Mouse (Mus musculus): ENCODE data around the gene Ahnak.

GRCm38 (mm10) chr19:9067292-9067691, 78.2 kb downstream of the Ahnak start:
- TF ChIP-seq CHD2 (IDR thresholded peaks at IDR 0.05; ENCODE audit: low read depth, low read length) (no peak), MAFK (IDR thresholded peaks at IDR 0.05; ENCODE audit: insufficient read depth, low read depth, low read length) (no peak), HCFC1 (IDR thresholded peaks at IDR 0.05; ENCODE audit: borderline replicate concordance, insufficient read depth, low read length) (no peak), ZC3H11A (IDR thresholded peaks at IDR 0.05; ENCODE audit: borderline replicate concordance, low read depth, low read length) (no peak), ZNF384 (IDR thresholded peaks at IDR 0.05; ENCODE audit: low read depth, low read length) (no peak)

Data from ES-E14 (cell line).